Mouse (Mus musculus) lung, postnatal 4 days (tissue): ENCODE data around the gene Ccdc148.

ENCODE experiments used
- DNase-seq, 2 experiments: peaks; one replicate each; pipeline ENCODE4 v3.0.0; 2021

Ccdc148 gene

DNA sequence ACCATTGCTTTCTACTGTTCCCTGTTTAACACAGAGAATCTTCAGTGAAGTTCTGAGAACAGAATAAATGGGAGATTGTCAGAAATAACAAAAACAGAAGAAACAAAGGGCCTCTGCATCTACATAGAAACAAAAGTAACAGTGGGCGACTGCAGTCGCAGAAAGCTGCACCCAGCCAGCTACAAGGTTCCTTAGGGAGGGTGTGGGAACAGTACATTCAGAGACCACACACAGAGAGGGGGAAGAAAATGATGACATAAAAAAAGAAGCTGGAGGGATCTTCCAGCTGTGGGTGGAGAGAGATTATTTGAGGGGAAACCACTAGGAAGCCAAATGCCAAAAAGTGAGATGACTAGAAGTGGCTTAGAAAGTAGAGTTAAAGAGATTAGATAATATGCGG, 280.6 kb downstream of the Ccdc148 start:
- DNase-seq, result no peak

DNA sequence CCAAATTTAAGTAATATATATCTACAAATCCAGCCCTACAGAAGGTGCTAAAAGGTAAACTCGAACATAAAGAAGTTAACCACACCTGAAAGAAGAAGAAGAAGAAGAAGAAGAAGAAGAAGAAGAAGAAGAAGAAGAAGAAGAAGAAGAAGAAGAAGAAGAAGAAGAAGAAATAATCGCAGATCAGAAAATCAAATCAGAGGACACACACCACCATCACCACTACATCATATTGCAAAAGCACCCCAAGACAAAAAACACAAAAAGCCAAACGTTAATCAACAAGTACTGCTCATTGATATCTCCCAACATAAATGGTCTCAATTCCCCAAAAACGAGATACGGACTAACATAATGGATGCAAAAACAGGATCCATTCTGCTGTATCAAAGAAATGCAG, 301.3 kb downstream of the Ccdc148 start, which contains the start of gene Gm11099:
TSS of gene Gm11099 (plus strand) at position 301 of the 400 bp plus-strand sequence.
- DNase-seq, result no peak

DNA sequence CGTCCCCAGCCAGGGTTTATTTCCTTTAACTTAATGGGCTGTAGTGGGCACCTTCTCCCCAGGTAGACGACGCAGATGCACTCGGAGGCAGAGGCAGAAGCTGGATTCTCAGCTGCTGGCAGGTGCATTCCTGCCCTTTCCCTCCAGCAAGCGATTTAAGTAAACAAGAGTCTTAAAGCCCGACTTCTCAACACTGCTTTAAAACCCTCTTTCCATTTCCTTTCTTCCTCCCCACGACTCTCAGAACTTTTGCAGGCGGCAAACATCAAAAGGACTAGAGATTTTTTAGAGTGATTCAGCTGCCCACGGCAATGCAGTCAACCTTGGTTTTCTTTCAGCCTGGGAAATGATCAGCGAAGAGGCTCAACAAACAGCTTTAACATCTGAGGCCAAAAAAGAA, 316.0 kb downstream of the Ccdc148 start:
- DNase-seq, result no peak

DNA sequence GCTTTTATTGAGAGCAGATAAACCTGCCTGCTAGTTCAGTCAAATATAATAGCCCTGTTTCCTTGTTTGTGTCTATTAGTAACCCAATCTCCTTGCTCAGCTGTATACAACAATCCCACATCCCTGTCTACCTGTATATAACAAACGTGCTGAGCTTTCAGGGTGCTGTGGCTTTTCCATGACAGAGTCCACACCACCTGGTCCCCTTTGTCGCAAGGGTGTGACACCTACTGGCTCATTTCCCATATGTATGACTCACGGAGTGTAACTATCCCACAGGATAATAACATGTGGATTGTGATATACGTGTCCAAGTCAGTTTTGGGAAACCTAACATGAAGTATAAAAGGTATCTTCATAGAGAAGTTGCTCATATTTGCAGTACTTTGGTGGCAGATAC, 318.0 kb downstream of the Ccdc148 start:
- DNase-seq, result no peak

DNA sequence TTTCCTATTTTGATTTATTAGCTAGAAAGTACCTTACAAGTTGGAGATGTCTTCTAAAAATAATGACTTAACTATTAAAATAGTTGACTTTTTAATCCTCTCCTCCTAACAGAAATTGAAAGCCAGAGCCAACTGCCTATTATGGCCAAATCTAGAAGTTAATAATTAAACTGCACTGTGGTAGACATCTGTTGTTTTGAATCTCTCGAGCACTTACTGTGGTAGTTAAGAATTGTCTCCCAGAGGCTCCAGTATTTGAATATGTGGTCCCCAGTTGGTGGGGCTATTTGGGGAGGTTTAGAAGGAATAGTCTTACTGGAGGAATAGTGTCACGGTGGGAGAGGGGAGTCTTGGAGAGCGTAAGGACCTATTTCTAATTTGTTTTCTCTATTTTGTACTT, 319.5 kb downstream of the Ccdc148 start:
- no peak for DNase-seq

DNA sequence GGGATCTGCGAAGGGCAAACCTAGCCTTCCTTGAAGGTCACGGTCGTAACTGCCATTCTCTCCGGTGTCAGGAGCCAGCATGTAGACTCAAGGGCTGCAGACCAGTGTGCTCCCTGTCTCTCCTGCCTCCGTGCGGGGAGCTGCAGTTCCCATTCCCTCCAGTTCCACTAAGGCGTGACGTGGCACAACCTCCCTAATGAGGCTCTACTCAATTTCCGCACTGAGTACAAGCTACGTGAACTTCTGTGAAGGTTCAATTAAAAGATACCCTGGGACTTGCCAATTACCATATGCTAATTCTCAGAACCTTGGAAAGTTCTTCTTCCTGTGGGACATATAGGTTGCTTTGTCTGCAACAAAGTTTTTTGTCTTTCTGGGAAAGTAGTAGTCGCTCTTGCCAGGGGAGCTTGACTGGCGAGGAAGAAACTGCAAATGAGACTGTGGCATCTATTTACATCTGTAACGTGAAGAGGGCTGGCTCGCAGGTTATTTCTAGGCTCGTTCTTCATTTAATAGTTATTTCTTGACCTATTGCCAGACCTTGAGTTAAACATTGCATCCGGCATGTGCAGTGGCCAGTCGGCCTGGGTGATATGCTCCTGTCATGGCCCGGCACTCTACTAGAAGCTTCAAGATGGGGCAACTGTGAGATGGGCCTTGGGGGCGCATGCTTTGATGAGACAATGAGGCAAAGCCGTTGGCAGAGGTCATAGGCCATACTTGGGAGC, 328.1 kb downstream of the Ccdc148 start:
- DNase-seq, result no peak

DNA sequence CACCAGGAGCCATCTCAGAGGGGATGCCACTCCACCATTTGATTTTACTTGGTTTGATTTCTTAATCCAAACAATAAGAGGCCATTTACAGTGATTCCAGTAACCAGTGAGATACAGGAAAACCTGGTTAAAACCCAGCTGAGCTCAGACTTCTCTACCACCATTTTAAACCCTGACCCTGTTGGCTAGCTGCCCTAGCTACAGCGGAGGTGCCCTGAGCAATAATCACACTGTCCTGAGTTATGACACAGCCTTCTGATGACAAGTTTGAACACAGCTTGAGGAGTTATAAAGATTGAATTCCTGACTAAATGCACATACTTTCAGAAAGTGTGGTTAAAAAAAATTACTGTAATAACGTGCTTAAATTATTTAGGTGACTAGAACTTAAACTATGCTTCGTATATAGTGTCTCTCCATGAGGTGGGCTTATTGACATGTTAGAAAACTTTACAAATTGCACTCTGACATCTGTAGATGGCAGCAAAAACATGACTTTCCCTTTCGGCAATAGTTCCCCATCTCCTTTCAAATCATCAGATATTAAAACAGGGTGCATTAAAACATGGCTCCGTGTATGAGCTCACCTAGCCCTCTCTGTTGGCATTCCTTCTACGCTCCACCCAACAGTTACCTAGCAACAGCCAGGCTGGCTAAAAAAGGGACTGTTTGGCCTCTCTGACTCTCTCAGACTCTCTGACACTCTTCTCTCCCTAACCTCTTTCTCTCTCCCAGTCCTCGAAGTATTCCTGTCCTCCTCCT, 330.3 kb downstream of the Ccdc148 start:
- DNase-seq, result peak; percentile 50 to 62

DNA sequence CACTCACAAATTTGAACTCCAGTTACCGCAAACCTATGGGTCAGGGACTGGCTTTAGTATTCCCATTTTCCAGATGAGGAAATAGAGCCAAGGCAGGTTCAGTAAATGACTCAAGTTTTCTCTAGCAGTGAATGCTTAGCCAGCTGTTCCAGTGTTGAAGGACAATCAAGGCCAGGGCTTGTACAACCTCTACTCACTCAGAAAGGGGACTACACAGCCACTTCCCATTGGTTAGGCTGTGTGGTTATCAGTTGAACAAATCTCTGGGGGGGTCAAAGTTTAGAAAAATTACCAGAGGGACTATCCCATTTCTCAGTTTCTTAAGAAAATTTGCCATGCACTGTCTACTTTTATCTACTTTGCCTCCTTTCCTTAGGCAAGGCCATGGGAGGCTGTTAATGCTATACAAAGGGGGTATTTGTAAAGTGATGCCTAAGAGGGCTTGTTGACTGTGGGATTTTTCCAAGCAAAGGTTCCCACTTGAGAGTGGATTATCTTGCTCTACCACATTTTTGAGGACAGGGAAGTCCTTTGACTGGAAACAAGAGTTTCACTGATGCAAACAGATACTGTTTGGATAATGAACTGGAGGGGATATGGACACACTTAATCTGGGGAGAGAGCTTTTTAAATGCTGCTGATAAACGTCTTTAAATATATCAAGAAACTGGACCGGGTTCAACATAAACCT, 331.4 kb downstream of the Ccdc148 start:
- DNase-seq, result peak in 1 of 2 experiments; percentile 54

DNA sequence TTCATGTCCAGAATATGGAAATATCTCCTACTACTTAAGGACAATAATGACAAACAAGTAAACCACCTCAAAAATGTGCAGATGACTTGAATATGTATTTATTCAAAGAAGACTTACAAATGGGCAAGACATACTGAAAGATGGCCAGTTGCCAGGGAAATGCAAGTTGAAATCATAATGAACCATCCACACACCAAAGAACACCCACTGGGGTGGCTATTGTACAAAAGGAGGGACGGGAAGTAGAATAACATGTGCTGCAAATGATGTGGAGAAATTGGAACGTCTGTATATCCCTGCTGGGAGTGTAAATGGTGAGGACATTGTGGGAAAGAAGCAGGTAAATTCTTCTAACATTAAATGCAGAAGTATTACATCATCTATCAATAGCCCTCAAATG, 347.5 kb downstream of the Ccdc148 start:
- DNase-seq, result no peak

DNA sequence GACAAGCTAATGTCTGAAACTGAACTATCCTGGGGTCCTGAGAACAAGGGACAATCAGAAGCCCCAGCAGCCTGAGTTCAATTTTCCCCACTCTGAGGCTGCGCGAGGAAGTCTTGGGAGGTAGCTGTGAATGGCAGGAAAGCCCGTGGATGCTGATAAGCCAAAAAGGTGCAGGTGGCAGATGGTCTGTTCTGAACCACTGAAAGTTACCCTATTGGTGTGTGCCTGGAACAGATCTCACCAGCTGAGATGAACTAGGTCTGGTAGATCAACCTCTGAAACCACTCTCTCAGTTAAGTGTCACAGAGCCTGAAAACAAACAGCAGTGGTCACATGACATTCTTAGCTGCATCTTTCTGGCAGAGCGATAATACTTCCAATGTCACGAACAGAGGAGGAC, 360.9 kb downstream of the Ccdc148 start:
- no peak for DNase-seq

DNA sequence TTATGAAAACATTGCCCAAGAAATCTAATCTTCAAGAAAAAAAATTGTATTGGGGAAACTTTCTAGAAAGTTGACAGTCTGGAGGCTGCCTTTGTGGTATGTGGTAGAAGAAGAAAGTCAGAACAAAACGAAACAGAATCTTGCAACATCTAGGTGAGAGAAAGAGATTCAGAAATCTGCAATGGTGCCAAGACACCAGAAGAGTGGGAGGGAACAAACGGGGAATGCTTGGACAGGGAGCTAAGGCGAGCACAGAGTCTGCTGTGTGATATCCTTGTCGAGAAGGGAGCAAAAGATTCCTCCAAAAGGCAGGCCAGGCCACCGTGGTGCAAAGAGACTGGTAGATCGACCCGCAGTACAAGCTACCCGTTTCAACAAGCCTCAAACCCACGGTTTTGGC, 361.4 kb downstream of the Ccdc148 start:
- no peak for DNase-seq

DNA sequence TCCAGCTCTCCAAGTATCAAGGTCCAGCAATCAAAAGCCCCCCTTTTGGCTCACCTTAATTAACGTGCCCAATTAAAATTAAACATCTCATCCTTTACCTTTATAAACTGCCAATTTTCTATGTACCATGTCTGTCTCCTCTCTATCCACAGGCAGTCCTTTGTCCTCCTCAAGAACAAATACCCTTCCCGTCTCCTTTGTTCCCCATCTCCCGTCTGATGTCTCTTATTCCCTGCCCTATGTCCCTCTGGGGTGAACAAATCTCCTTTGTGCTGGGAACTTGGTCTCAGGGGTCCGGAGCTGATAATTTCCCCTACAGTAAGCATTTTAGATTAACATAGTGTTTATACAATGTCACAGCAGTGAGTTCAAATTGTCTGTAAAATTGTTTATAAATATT, 363.0 kb downstream of the Ccdc148 start:
- no peak for DNase-seq

DNA sequence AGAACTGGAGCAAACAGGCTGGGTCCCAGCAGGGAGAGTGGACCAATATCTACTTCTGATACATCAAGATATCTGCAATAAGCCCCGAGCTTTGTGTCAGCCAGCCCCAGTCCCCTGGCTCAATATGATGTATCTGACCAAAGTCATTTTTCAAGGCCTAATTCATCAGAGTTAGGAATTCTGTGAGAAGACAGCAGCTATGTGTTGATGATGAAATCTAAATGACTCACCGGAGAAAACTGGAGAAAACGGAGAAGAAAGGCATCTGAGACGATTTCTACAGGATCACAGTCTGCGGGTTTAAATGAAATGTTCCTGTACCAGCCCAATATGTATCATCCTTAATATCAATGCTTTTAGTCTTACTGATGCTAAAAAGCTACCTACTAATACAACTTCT, 365.1 kb downstream of the Ccdc148 start:
- DNase-seq, result no peak

DNA sequence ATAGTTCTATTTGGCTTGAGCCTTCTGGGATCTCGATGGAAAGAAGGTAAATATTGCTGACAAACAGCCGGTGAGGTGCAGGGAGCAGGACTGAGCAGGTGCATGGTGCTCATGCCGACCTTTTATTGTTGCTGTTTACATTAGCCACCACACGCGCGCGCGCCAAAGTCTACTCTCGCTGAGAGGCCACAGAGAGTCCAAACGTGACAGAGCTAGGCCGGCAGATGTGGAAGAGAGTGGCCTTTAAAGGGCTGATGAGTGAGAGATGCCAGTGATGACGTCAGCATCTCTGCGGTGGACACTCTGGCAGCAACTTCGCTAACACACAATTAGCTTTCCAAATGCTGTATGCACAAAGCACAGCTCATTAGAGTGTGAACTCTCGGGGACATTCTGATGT, 366.0 kb downstream of the Ccdc148 start:
- DNase-seq, result peak; percentile 12 to 38

DNA sequence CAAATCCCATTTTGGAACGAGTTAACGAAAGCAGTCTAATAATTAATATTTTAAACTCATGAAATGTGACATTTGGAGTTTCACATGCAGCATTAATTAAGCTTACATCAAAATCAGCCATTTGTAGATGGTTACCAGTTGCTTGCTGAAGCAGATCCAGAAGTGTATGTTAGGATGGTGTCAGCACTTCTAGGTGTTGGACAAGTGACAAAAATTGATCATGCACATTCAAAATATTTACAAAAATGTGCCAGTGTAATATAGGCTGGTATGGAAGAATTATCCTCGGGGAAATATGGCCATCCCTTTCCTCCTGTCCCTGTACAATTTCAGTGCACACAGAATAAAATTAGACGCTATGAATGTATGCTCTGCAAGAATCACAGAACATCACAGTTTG, 370.1 kb downstream of the Ccdc148 start:
- no peak for DNase-seq

DNA sequence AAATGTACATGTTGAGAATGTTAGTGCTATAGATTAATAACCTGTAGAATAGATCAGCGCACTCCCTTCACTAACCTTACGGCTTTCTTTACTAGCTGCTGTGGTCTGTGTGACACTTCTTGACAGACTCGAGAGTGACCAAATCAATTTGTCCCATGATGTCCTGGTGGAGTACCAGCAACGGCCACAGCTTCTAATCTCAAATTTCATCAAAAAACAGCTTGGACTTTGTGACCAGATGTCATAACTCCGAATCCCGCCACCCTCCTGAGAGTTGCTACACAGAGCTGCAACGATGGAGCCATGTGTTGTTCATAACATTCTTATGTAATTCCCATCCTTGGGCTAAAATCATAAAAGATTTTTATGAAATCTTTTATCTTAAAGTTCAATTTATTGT, 370.5 kb downstream of the Ccdc148 start:
- DNase-seq, result no peak

DNA sequence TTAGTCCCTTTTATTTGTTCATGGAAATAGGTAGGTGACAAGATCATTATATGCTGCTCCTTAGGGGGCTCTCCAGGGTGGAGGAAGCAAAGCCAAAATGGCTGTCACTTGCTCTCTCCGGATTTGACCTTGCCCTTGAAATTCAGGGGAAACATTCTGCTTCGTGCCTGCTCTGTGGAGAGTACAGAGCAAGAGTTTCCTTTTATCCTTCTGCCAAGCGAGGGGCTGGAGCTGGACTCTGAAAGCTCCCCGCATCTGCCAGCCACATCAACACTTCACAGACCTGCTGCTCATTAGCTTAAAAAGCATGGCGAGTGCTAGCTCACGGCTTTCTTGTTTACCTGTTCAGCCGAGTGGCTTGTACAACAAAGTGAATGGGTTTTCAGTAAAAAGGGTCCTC, 373.1 kb downstream of the Ccdc148 start:
- no peak for DNase-seq

DNA sequence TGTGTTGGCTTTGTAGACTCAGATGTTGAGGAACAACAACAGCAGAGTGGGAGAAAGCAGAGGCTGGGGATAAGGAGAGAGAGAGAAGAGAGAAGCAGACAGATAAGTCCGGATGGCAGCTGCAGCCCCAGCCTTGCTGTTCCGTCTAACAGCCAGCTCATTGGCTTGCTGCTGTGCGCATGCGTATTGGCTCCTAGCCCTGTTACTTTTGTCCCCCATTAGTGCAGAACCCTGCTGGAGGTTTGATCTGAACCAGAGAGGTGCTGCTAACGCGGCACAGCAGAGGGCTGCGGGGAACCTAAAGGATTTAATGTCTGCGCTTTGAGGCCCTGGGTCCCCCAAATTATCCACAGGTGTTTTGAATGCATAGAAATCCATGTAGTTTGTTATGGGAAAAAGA, 373.8 kb downstream of the Ccdc148 start:
- DNase-seq, result peak; percentile 19 to 46

DNA sequence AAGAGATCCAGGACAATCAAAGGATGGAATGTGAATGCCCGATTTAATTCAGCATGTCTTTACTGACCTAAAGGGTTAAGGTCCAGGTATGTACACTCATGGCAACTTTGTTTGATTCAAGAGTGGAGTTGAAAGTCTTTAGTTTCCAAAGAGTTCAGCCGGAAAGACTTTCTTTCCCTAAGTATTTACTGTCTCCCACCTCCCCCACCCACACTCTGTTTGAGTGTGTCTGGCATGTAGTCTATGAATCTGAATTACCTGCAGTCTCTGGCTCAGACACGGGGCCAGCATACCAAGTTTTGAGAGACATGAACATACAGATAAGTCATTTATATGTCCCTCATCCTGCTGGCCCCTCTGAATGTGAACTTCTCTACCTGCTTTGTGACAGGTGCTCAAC, 374.3 kb downstream of the Ccdc148 start:
- peak; percentile 21 to 32 for DNase-seq

DNA sequence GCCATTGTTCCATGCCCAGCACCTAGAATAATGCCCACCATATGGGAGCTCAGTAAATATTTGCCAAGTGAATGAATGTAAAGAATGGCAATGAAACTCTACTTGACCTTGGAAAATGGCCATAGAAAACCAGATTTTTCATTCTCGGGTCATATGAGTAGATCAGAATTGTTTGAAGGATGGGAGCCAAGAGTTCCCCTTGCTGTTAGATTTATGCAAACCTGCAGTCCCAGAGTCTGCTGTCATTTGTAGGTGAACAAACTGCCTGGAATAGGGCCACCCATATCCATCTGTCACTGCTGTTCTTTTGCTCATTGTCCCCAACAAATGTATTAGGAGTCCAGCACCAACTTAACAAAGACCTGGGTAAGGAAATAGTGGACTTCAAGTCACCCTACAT, 377.0 kb downstream of the Ccdc148 start:
- DNase-seq, result no peak

DNA sequence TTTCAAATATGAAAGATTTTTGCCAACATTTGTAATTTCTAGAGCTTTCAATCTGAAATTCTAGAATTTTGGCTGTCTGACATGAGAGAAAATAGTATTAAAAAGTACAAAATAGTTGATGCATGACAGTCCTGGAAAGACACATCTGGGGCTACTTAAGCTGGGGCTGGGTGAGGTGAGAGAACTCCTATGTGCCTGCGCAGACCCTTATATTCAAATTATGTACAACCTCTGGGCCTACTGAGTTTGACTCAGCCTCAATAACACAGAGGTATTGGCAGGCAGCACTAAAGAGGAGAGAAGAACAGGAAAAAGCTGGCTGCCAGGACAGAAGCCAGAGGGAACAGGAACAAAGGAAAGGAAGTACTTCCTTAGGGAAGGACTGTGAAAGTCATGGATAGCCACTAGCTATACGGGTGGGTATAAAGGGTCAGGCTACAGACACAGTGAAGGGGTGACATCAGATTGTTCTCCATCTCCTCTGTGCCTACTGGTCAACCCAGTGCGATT, 381.4 kb downstream of the Ccdc148 start:
- DNase-seq, result peak; percentile 41 to 51

DNA sequence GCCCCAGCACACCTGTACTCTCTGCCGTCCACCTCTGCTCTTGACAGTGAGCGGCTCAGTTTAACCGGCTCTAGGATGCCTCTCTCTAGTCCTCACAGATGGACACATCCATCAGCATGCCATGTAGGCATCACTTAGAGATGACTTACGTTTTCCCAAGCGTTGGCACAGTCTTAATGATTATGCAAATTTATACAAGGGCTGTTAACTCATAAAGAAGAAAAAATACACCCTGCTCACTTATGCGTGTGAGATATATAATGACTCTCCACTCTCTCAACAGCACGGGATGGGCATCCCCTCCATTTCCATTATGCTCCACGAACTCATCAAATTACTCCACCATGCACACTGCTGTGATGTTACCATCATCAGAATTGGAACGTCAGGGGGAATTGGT, 386.6 kb downstream of the Ccdc148 start:
- DNase-seq, result no peak
